Mouse (Mus musculus) forebrain, embryonic 16.5 days (tissue): Measurements from ENCODE around the gene Slc25a28. TPM values are rescaled to one million over a fixed set of nuclear protein-coding genes. Genes with fewer than 3 reads are reported as not detected.

Experiments used
- ATAC-seq: fragments of 200-750 bp; cut with Nextera tagmentation; 2 replicates; pipeline ENCODE4 v1.8.0; 2017; ENCODE audit warnings: mild to moderate bottlenecking, moderate library complexity
- H3K27ac ChIP-seq: fragments of 300-500 bp; sonication (generic); 2 replicates; pipeline ENCODE4 v1.5.1; 2014; ENCODE audit warnings: low read length, control low read depth
- H3K27me3 ChIP-seq: fragments of 300-500 bp; sonication (generic); replicated peaks from 2 replicates; pipeline ENCODE4 v1.6.1; 2014; ENCODE audit warnings: low read length; ENCODE audit not compliant: control insufficient read depth, insufficient read depth
- H3K36me3 ChIP-seq: fragments of 300-500 bp; sonication (generic); 2 replicates; pipeline ENCODE4 v1.6.1; 2014; ENCODE audit not compliant: control insufficient read depth, insufficient read depth
- H3K4me1 ChIP-seq: fragments of 300-500 bp; sonication (generic); replicated peaks from 2 replicates; pipeline ENCODE4 v1.6.1; 2014; ENCODE audit warnings: low read length; ENCODE audit not compliant: control insufficient read depth, insufficient read depth
- H3K4me2 ChIP-seq: fragments of 300-500 bp; sonication (generic); 2 replicates; pipeline ENCODE4 v1.6.1; 2014; ENCODE audit warnings: mild to moderate bottlenecking, low read length, control low read depth
- H3K4me3 ChIP-seq: fragments of 300-500 bp; sonication (generic); replicated peaks from 2 replicates; pipeline ENCODE4 v1.5.1; 2014; ENCODE audit warnings: mild to moderate bottlenecking, low read length, control low read depth
- H3K9ac ChIP-seq: fragments of 300-500 bp; sonication (generic); replicated peaks from 2 replicates; pipeline ENCODE4 v1.6.1; 2014; ENCODE audit warnings: low read depth, low read length, control low read depth
- H3K9me3 ChIP-seq: fragments of 300-500 bp; sonication (generic); 2 replicates; pipeline ENCODE4 v1.6.1; 2016; ENCODE audit warnings: low read length; ENCODE audit not compliant: control insufficient read depth
- WGBS: fragments of 180-500 bp; shearing (Covaris S2); extraction: QIAGEN DNeasy Blood & Tissue Kit; methylation state at CpG from one replicate; pipeline ENCODE4 v1.1.7; 2014; 5-methylcytosine and 5-hydroxymethylcytosine counted together
- polyA plus RNA-seq: library from polyadenylated mRNA; unstranded; fragments of >200 nt; fragmentation: Nextera tagmentation; extraction: Ambion mirVana; gene quantifications from 2 replicates; pipeline ENCODE4 v1.2.1, GENCODE M21; 2015

Slc25a28 gene
- 15.6 and 16.4 TPM in 2 replicates for polyA plus RNA-seq

DNA sequence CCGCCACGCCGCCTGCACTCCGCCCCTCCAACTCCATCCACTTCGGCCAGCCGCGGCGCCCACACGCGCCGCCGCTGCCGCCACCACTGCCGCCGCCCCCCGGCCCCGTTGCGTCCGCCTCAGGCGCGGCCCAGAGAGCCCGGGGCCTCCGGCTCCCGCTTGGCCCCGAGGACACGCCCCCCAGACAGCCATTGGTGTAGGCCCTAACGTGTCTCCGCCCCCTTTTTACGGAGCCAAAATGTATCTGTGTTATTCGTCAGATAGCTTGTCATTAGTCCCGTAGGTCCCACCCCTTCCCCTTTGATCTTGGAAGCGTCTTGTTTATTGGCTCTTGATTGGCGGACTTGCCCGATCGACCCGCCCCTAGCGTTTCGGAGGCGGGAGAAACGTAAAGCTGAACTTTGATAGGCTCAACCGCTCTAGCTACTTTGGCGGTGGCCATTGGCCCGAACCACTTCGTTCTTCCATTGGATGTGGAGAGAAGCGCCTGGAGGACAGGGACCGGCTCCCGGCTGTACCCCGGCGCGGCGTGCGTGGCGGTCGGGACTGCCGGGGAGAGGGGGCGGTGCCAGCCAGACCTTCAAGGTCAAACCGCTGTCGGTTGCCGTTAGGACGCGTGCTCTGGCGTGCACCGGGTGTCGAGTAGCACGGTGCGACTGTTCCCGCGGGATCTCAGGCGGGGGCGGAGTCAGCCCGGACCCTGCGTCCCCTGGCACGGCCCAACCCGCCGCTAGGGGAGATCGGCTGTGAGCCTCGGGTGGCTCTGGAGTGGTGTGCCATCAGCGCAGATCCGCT lies at the start of gene Slc25a28:
Gene Slc25a28 (minus strand): TSS at position 152 of the 795 bp plus-strand sequence.
- peak; percentile 96 for ATAC-seq
- peak within 1 kb of the TSS; percentile 97 for H3K27ac ChIP-seq
- WGBS = under 1% methylated on average over 77 of the region's 79 CpGs

DNA sequence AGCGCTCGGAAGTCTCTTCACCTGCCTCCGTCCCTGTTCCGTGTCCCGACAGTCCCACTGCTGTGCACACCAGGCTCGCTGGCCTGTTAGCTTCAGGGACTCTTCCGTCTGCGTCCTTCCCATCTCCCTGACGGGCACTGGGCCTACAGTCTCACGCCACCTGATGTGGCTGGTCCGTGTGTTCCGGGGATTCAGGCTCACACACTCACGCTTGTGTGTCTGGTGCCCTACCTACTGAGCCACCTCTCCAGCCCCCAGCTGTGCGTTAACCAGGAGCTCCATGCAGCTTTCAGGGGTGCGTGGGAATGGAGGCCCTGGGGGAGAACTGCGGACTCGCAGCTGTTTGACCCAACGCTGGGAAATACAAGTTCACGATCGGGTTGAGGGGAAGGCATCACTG lies 49.5 kb upstream of the Slc25a28 start:
- H3K9me3 ChIP-seq = no peaks in the 10 kb centered on the region
- peaks cover 30% of the 10 kb centered on the region for H3K36me3 ChIP-seq
- WGBS = 95% methylated on average over 20 of the region's 20 CpGs
- H3K4me3 ChIP-seq = no peak overlapping the region
- H3K4me2 ChIP-seq = no peak overlapping the region
- no peaks in the 10 kb centered on the region for H3K27me3 ChIP-seq
- H3K4me1 ChIP-seq = no peaks in the 10 kb centered on the region
- no peak overlapping the region for H3K27ac ChIP-seq
- no peak overlapping the region for H3K9ac ChIP-seq
- no peak for ATAC-seq

More for the DNA sequence above, at the start of gene Slc25a28:
- H3K4me1 ChIP-seq = peaks cover 19% of the 10 kb centered on the region
- no peaks in the 10 kb centered on the region for H3K27me3 ChIP-seq
- peak within 1 kb of the TSS; percentile 83 for H3K4me2 ChIP-seq
- H3K9ac ChIP-seq = peak within 1 kb of the TSS; percentile 91
- no peaks in the 10 kb centered on the region for H3K36me3 ChIP-seq
- peak within 1 kb of the TSS; percentile 83 for H3K4me3 ChIP-seq
- no peaks in the 10 kb centered on the region for H3K9me3 ChIP-seq

DNA sequence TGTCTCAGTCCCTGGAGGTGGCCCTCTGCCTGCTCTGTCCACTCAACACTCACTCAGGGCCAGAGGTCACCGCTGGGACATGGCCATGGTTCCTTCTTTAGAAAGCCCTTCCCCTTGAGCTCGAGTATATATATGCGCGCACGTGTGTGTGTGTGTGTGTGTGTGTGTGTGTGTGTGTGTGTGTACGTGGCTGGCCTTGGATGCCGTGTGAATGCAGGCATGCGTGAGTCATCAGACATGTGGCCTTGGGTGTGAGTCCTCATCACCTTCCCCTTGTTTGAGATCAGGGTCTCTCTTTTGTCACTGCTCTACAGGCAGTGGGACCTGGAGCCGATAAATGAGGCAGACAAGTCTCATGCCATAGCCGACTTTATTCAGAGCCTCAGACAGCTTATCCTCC lies 48.8 kb upstream of the Slc25a28 start:
- no peak overlapping the region for H3K4me3 ChIP-seq
- H3K27ac ChIP-seq = no peak overlapping the region
- no peaks in the 10 kb centered on the region for H3K4me1 ChIP-seq
- H3K27me3 ChIP-seq = no peaks in the 10 kb centered on the region
- H3K9ac ChIP-seq = no peak overlapping the region
- WGBS = 87% methylated on average over 9 of the region's 10 CpGs
- H3K36me3 ChIP-seq = peaks cover 30% of the 10 kb centered on the region
- ATAC-seq = no peak
- H3K4me2 ChIP-seq = no peak overlapping the region
- H3K9me3 ChIP-seq = no peaks in the 10 kb centered on the region

DNA sequence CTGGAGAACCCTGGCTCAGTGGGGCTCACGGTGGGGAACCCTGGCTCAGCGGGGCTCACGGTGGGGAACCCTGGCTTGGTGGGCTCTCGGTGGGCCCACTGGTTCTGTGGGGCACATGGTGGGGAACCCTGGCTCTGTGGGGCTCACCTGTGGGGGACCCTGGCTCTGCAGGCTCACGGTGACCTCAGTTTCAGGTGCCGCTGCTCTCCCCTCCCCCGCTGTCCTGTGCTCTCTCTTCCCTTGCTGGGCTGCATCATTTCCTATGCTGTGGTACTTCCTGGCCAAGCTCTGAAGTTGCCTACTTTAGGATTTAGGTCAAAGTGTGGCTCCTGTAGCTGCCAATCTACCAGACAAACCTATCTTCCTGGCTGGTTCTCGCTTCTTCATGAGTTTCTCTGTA lies 48.2 kb upstream of the Slc25a28 start:
- Histone ChIP-seq H3K9me3 (no peaks in the 10 kb centered on the region), H3K27ac (no peak overlapping the region), H3K4me1 (no peaks in the 10 kb centered on the region), H3K36me3 (peaks cover 30% of the 10 kb centered on the region), H3K4me2 (no peak overlapping the region), H3K4me3 (no peak overlapping the region), H3K9ac (no peak overlapping the region), H3K27me3 (no peaks in the 10 kb centered on the region)
- no peak for ATAC-seq
- WGBS = 78% methylated on average over 8 of the region's 8 CpGs

DNA sequence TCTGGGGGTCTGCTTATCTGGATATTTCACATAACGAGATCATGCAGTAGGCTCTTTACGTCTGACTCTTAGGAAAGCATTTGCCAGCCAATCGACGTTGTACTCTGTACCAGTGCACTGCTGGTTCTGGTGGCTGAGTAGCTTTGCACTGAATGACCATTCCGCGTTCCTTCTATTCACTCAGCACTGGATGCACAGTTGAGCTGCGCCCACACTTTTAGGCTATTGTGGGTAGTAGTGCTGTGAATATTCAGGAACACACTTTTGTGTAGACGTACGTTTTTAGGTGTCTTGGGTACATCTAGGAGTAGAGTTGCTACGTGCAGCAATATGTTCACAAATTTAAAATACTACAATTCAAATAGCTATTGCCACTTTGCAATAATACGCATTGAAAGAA lies 45.4 kb upstream of the Slc25a28 start:
- no peaks in the 10 kb centered on the region for H3K4me1 ChIP-seq
- 95% methylated on average over 11 of the region's 11 CpGs for WGBS
- H3K4me3 ChIP-seq = no peak overlapping the region
- H3K9ac ChIP-seq = no peak overlapping the region
- no peaks in the 10 kb centered on the region for H3K9me3 ChIP-seq
- H3K27ac ChIP-seq = no peak overlapping the region
- no peak overlapping the region for H3K4me2 ChIP-seq
- H3K36me3 ChIP-seq = peaks cover 20% of the 10 kb centered on the region
- no peak for ATAC-seq
- no peaks in the 10 kb centered on the region for H3K27me3 ChIP-seq

DNA sequence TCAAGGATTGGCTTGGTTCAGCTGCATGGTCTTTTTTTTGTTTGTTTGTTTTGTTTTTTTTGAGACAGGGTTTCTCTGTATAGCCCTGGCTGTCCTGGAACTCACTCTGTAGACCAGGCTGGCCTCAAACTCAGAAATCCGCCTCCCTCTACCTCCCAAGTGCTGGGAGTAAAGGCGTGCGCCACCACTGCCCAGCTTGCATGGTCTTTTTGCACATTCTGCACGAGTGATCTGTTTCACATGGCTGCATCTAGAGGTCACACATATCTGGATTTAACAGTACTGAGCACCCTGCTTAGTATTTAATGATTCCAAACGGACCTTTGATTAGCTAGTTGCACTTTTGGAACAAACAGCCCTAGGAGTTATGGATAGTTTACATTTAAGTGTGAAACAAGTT lies 37.3 kb upstream of the Slc25a28 start:
- no peaks in the 10 kb centered on the region for H3K27me3 ChIP-seq
- WGBS = 79% methylated on average over 5 of the region's 5 CpGs
- H3K4me1 ChIP-seq = no peaks in the 10 kb centered on the region
- no peak overlapping the region for H3K9ac ChIP-seq
- H3K9me3 ChIP-seq = no peaks in the 10 kb centered on the region
- H3K36me3 ChIP-seq = peaks cover 4% of the 10 kb centered on the region
- H3K4me3 ChIP-seq = no peak overlapping the region
- no peak for ATAC-seq
- H3K4me2 ChIP-seq = no peak overlapping the region
- no peak overlapping the region for H3K27ac ChIP-seq

DNA sequence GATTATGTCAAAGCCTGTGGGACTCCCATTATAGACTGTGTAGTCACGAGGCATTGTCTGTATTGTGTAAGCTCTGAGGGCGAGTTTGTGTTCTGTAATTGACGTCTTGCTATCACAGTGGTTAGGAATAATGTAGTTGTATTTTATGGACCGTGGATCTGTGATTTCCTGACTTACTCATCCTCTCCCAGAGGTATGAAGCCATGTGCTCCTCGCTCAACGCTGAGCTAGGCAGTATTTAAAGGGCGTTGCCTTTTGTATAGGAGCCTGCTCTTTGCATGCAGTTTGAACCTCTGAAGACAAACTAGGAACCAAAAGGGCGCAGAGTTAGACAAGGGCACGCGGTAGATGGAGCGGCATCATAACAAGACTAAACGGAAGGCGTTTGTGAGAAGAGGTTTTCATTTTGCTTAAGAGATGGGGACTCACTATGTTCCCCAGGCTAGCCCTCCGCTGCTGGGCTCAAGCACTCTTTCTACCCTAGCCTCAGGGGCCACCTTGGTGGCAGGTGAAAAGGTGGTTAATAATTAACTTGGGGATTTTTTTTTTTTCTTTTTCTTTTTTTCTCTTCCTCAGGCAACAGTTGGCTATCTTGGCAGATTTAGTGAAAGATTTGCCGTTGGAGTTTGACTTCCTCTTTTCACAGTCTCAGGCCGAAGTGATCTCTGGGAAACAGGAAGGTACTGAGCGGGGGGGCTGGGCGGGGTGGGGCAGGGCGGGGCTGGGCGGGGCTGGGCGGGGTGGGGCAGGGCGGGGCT lies 36.7 kb upstream of the Slc25a28 start:
- Histone ChIP-seq H3K9me3 (no peaks in the 10 kb centered on the region), H3K27ac (no peak overlapping the region), H3K27me3 (no peaks in the 10 kb centered on the region), H3K36me3 (peaks cover 4% of the 10 kb centered on the region), H3K4me2 (no peak overlapping the region), H3K9ac (no peak overlapping the region), H3K4me1 (no peaks in the 10 kb centered on the region), H3K4me3 (no peak overlapping the region)
- no peak for ATAC-seq
- 60% methylated on average over 22 of the region's 22 CpGs for WGBS

DNA sequence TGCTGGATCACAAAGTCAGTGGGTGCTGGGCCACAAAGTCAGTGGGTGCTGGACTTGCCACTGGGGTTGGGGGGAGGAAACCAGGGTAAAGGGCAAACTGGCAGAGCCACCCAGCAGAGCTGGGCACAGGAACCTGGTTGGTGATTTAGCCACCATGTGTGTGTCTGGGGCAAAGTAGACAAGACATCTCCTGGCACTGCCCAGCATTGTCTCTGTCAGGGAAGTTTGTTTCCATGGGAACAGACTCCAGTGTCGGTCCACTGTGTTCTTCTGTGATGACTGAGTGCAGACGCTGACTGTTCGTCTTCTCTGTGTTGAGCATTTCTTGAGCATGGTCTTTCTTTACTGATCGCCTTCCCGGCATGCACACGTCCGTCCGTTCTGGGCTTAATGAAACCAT lies 34.6 kb upstream of the Slc25a28 start:
- Histone ChIP-seq H3K9ac (no peak overlapping the region), H3K9me3 (no peaks in the 10 kb centered on the region), H3K36me3 (peaks cover 8% of the 10 kb centered on the region), H3K4me2 (no peak overlapping the region), H3K4me3 (no peak overlapping the region), H3K4me1 (no peaks in the 10 kb centered on the region), H3K27me3 (no peaks in the 10 kb centered on the region), H3K27ac (no peak overlapping the region)
- ATAC-seq = no peak
- 73% methylated on average over 8 of the region's 8 CpGs for WGBS

DNA sequence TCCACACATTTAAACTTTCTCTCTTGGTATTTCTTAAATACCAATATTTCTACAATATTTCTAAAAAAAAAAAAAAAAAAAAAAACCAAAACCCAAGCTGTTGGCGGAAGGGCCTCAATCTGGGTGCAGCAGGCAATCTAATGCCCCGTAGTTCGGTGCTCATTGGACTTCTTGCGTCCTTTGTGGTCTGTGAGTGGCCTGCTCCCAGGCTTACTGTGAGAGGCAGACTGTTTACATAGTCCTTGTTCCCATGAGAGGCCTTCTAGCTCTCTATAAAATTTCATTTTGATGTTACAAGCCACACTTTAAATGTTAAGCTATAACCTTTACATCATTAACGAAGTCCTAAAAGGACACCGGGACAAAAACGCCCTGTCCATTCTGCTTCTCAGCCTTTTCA lies 33.5 kb upstream of the Slc25a28 start:
- Histone ChIP-seq H3K4me2 (no peak overlapping the region), H3K4me3 (no peak overlapping the region), H3K27me3 (no peaks in the 10 kb centered on the region), H3K9ac (no peak overlapping the region), H3K36me3 (peaks cover 11% of the 10 kb centered on the region), H3K9me3 (no peaks in the 10 kb centered on the region), H3K27ac (no peak overlapping the region), H3K4me1 (no peaks in the 10 kb centered on the region)
- WGBS = 89% methylated on average over 7 of the region's 7 CpGs
- no peak for ATAC-seq
